In genomic region chr6:14585827-14586226, GRCm38 (mm10) we compare ENCODE assay signal across 9 mouse cellular contexts.
DNase-seq lines count a peak whose midpoint lies in the region; ATAC-seq lines count a peak whose summit lies in the region.
"Had no signal": no experiment of that assay in that cellular context is flagged by ENCODE, and none has a peak within 500 bp of the region (broad histone marks: within the 10 kb centered on the region; RNA-seq: fewer than 3 reads in every experiment).

No protein-coding gene starts in this region.

- H3K9me3 ChIP-seq in embryonic facial prominence, embryonic 14.5 days (ENCODE audit: control insufficient read depth, low read length): no peaks in the 10 kb centered on the region

- 24% methylated on average over 1 of the region's 1 CpGs for WGBS in embryonic facial prominence, embryonic 14.5 days

- DNase-seq in cerebellum, adult 9-10 months: peak; percentile 47
- no peak for DNase-seq in cerebellum, postnatal 4 days (ENCODE audit: low spot score in 2 of 2)
- DNase-seq in left cerebral cortex, adult 11 months (ENCODE audit: low spot score): peak; percentile 3
- no peak for DNase-seq in left cerebral cortex, postnatal 36 days (ENCODE audit: low spot score in 2 of 2)
- DNase-seq in embryonic facial prominence, embryonic 14.5 days (ENCODE audit: low spot score): peak; percentile 63
- peak; percentile 11 for DNase-seq in naive thymus-derived CD4-positive, alpha-beta T cell, adult 2 months (ENCODE audit: low read depth)
- DNase-seq in spleen, postnatal 4 days (ENCODE audit: low spot score in 2 of 2): no peak
- DNase-seq in urinary bladder, postnatal 10 days (ENCODE audit: low spot score): no peak
- DNase-seq: gastrocnemius, postnatal 25 days had no signal

- no peaks in the 10 kb centered on the region for H3K36me3 ChIP-seq in embryonic facial prominence, embryonic 14.5 days (ENCODE audit: control insufficient read depth, insufficient read depth, low read length)

- no peak overlapping the region for H3K9ac ChIP-seq in embryonic facial prominence, embryonic 14.5 days (ENCODE audit: low read depth, low read length)

- no peaks in the 10 kb centered on the region for H3K4me1 ChIP-seq in embryonic facial prominence, embryonic 14.5 days (ENCODE audit: control insufficient read depth, insufficient read depth, low read length)

- intact Hi-C loops in left cerebral cortex, postnatal 36 days (cut with DNase I): no loop called here

- H3K27me3 ChIP-seq in embryonic facial prominence, embryonic 14.5 days (replicated peaks; ENCODE audit: control insufficient read depth, insufficient read depth, low read length): no peaks in the 10 kb centered on the region

- H3K4me2 ChIP-seq in embryonic facial prominence, embryonic 14.5 days (ENCODE audit: low read depth, low read length): no peak overlapping the region

- no peak overlapping the region for H3K27ac ChIP-seq in embryonic facial prominence, embryonic 14.5 days (replicated peaks; ENCODE audit: low read depth, low read length)

- ATAC-seq in embryonic facial prominence, embryonic 14.5 days (ENCODE audit: low read depth): no peak; the same call in 1 of the 2 replicates

- no peak overlapping the region for H3K4me3 ChIP-seq in embryonic facial prominence, embryonic 14.5 days (ENCODE audit: low read depth, low read length)

Comparison
In these comparisons a context has a peak if more than half of its experiments do, and no peak if none do; other contexts are left out.
1. DNase-seq: peak in cerebellum, adult 9-10 months (single experiment), left cerebral cortex, adult 11 months (single experiment), embryonic facial prominence, embryonic 14.5 days (single experiment) and naive thymus-derived CD4-positive, alpha-beta T cell, adult 2 months (single experiment); none in cerebellum, postnatal 4 days (0 of 2), left cerebral cortex, postnatal 36 days (0 of 2), spleen, postnatal 4 days (0 of 2) and urinary bladder, postnatal 10 days (single experiment).